Mouse (Mus musculus) ES-Bruce4 (cell line): ENCODE data around the gene 2700049A03Rik.

ENCODE experiments used
- CTCF ChIP-seq: IDR thresholded peaks from one replicate; pipeline ENCODE4 v1.8.1; 2011; ENCODE audit warnings: low read depth, low read length
- POLR2A ChIP-seq: IDR thresholded peaks from one replicate; pipeline ENCODE4 v1.8.1; 2011; ENCODE audit warnings: low read length; ENCODE audit not compliant: insufficient read depth

DNA sequence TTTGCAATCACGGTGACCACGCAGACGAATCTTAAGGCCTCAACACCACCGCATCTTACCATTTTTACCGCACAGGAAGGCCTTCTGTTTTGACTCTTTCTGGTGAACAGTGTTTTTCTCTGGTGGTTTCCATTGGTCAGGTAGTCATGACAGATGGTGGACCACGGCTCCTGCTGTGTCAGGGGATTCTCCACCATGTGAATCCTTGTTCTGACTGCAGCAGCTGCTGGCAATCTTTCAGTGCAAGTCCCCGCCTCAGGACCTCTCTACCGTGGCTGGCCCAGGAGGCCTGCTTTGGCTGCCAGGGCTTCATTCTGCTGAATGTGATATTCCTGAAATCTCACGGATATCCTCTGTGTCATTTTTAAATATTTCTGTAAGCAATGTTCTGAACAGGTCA lies 13.4 kb upstream of the 2700049A03Rik start:
- no peak for TF ChIP-seq CTCF
- no peak for TF ChIP-seq POLR2A
